Mouse (Mus musculus) heart, adult 11 months (tissue): Measurements from ENCODE around the gene Gm20425.
"Not testable (repeated sequence)": the region's sequence is repeated elsewhere in the genome, so short reads cannot be mapped to it uniquely, and the experiment has no call there.

Source experiments
- DNase-seq: peaks from one replicate; pipeline ENCODE4 v3.0.0; 2022

Gm20425 gene

GRCm38 (mm10) chr9:103214281-103214680 is 15.8 kb downstream of the Gm20425 start:
- DNase-seq: no peak

- DNase-seq: no peak
Measured at GRCm38 (mm10) chr9:103213631-103214030, 16.5 kb downstream of the Gm20425 start.

- no peak for DNase-seq
Measured at GRCm38 (mm10) chr9:103212654-103213420, 17.3 kb downstream of the Gm20425 start.

GRCm38 (mm10) chr9:103208802-103209423 is 21.2 kb downstream of the Gm20425 start:
- DNase-seq: no peak

- DNase-seq: peak; percentile 97
Measured at GRCm38 (mm10) chr9:103207846-103208245, 22.3 kb downstream of the Gm20425 start.

- DNase-seq: no peak
Measured at GRCm38 (mm10) chr9:103205786-103206185, 24.3 kb downstream of the Gm20425 start.

GRCm38 (mm10) chr9:103201561-103202260 is 28.4 kb downstream of the Gm20425 start, which contains the start of gene Srprb:
Gene Srprb (minus strand): TSS chr9:103202137.
- peak; percentile 99 for DNase-seq

GRCm38 (mm10) chr9:103188416-103188815 is 41.7 kb downstream of the Gm20425 start:
- DNase-seq: no peak

GRCm38 (mm10) chr9:103186747-103187146 is 43.4 kb downstream of the Gm20425 start:
- no peak for DNase-seq

- DNase-seq: no peak
Measured at GRCm38 (mm10) chr9:103185946-103186345, 44.2 kb downstream of the Gm20425 start.

GRCm38 (mm10) chr9:103184855-103185254 is 45.3 kb downstream of the Gm20425 start:
- no peak for DNase-seq

- DNase-seq: peak; percentile 87
Measured at GRCm38 (mm10) chr9:103181886-103182285, 48.2 kb downstream of the Gm20425 start.

- DNase-seq: peak; percentile 98
Measured at GRCm38 (mm10) chr9:103180807-103181565, 49.1 kb downstream of the Gm20425 start.

- DNase-seq: peak; percentile 97
Measured at GRCm38 (mm10) chr9:103180303-103180702, 49.8 kb downstream of the Gm20425 start.

- DNase-seq: no peak
Measured at GRCm38 (mm10) chr9:103175692-103176091, 54.4 kb downstream of the Gm20425 start.

GRCm38 (mm10) chr9:103174771-103175519 is 55.2 kb downstream of the Gm20425 start:
- DNase-seq: no peak

GRCm38 (mm10) chr9:103168771-103169170 is 61.3 kb downstream of the Gm20425 start:
- no peak for DNase-seq

- DNase-seq: no peak
Measured at GRCm38 (mm10) chr9:103168046-103168445, 62.1 kb downstream of the Gm20425 start.

GRCm38 (mm10) chr9:103163806-103164205 is 66.3 kb downstream of the Gm20425 start:
- DNase-seq: no peak

- DNase-seq: not testable (repeated sequence)
Measured at GRCm38 (mm10) chr9:103155158-103155557, 74.9 kb downstream of the Gm20425 start.

GRCm38 (mm10) chr9:103154568-103154967 is 75.5 kb downstream of the Gm20425 start:
- no peak for DNase-seq

GRCm38 (mm10) chr9:103153286-103153685 is 76.8 kb downstream of the Gm20425 start:
- DNase-seq: no peak
